Mouse (Mus musculus): Measurements from ENCODE around the gene Aox4.

Gene Aox4

DNA sequence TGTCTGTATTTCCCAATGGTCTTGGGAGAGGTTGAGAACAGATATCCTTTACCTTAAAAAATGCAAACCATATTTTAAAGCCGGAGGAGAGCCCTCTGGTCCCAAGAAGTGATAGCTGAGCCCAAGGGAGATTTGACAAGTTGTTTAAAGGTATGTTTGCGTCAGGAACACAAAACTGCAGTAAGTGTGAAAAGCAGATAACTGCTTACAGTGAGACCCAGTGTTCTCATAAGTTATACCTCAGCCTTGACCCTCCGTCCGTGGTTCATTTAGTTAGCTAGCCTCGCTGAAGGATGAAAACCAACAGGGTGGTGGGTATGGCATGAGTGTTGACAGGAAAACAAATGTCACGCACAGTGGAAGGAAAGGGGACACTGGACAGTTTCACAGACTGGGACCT is 92.8 kb downstream of the Aox4 start:
- no peak for DNase-seq (ENCODE audit: low spot score)

GRCm38 (mm10) chr1:58303726-58304125 is 93.5 kb downstream of the Aox4 start:
- DNase-seq (ENCODE audit: low spot score), result peak; percentile 66

GRCm38 (mm10) chr1:58304296-58304695 is 94.1 kb downstream of the Aox4 start:
- peak; percentile 42 for DNase-seq (ENCODE audit: low spot score)

- DNase-seq (ENCODE audit: low spot score), result peak; percentile 30
Observed at GRCm38 (mm10) chr1:58307181-58307580, 97.0 kb downstream of the Aox4 start.

DNA sequence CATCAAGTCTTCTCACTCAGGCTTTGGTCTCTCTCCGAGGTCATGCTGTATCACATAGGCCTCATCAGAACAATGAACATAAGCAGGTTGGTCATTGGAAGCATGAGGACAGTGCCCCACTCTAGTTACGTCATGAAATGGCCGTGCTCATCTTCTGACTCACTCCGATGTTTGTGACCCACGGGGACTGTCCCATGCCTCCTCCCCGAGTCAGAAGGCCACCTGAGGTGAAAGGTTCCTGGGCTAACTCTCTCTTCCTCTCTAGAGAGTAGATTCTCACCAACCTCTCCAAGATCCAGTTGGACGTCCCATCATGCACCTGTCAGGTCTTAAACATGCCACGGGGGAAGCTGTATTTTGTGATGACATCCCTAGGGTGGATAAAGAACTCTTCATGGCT is 98.4 kb downstream of the Aox4 start:
- peak; percentile 15 for DNase-seq (ENCODE audit: low spot score)

- no peak for DNase-seq (ENCODE audit: low spot score)
Observed at GRCm38 (mm10) chr1:58309853-58310252, 99.7 kb downstream of the Aox4 start.

DNA sequence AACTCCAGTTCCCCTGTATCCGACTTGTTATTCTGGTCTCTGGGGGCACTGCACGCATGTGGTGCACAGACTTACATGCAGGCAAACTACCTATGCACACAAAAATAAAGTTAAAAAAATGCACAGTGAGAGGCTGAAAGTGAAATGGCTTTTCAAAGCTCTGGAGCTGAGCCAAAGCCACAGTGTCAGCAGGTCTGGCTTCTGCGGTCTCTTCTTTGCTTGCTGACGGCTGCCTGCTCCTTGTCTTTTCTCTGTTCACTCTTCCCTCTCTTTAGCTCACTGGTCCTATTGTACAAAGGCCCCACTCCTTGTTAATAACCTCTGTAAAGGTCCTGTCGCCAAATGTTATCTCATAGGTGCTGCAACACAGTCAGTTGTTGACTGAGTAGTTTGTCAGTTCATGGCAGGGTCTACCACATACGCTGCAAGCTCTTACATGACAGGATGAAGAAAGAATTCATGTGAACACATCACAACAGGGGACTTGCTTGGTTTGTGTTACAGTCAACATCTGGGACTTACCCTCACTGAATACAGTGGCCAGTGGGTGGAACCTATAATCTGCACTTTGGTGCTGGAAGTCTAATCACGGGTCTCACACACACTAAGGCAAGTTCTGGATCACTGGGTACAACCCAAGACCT is 101.1 kb downstream of the Aox4 start:
- DNase-seq (ENCODE audit: low spot score), result peak; percentile 34

DNA sequence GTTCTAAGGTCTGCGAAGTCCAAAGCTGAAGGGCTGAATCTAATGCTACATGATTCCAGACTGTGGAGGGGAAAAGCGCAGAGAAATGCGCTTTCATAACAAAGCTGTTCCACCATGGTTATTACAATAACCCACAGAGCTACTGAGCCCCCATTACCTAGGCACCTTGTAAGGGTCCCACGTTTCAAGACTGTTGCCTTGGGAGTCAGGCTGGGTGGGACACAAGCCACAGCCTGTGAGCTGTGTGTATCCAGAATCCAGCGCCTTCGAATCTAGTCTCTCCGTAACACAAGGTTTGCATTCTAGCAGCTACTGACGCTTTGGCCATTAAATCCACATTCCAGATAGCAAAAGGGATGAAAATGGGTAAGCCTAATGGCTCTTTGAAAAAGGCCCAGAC is 103.0 kb downstream of the Aox4 start:
- peak; percentile 26 for DNase-seq (ENCODE audit: low spot score)

- DNase-seq (ENCODE audit: low spot score), result no peak
Observed at GRCm38 (mm10) chr1:58315532-58315931, 105.3 kb downstream of the Aox4 start.
